Mouse (Mus musculus) liver, adult 2 months (tissue): ENCODE measurements around the gene Adamtsl3. TPM values are rescaled to one million over a fixed set of nuclear protein-coding genes. Genes with fewer than 3 reads are reported as not detected.

ENCODE experiments used
- DNase-seq: peaks from one replicate; pipeline ENCODE4 v3.0.0-alpha.2; 2011; ENCODE audit warnings: low read depth, low spot score; ENCODE audit errors: extremely low read depth
- H3K27ac ChIP-seq: fragments of 200-500 bp; replicated peaks from 2 replicates; pipeline ENCODE4 v1.5.1; 2012; ENCODE audit warnings: low read depth, mild to moderate bottlenecking, control low read depth, inconsistent platforms, low read length; ENCODE audit not compliant: insufficient read depth
- H3K27me3 ChIP-seq: fragments of 200-500 bp; 2 replicates; pipeline ENCODE4 v1.6.1; 2012; ENCODE audit warnings: mild to moderate bottlenecking, moderate library complexity, low read length, inconsistent platforms; ENCODE audit not compliant: control insufficient read depth, insufficient read depth
- H3K36me3 ChIP-seq: fragments of 200-500 bp; 2 replicates; pipeline ENCODE4 v1.6.1; 2012; ENCODE audit warnings: low read length, inconsistent platforms; ENCODE audit not compliant: control insufficient read depth, insufficient read depth
- H3K4me1 ChIP-seq: fragments of 200-500 bp; 2 replicates; pipeline ENCODE4 v1.6.1; 2011; ENCODE audit warnings: low read length; ENCODE audit not compliant: control insufficient read depth, insufficient read depth
- H3K4me3 ChIP-seq: fragments of 200-500 bp; 2 replicates; pipeline ENCODE4 v1.5.1; 2011; ENCODE audit warnings: low read depth, mild to moderate bottlenecking, control low read depth, low read length, moderate library complexity; ENCODE audit not compliant: insufficient read depth
- H3K79me2 ChIP-seq: fragments of 200-500 bp; 2 replicates; pipeline ENCODE4 v1.6.1; 2012; ENCODE audit warnings: inconsistent platforms, mild to moderate bottlenecking, low read length, moderate library complexity; ENCODE audit not compliant: control insufficient read depth, insufficient read depth
- H3K9ac ChIP-seq: fragments of 200-500 bp; 2 replicates; pipeline ENCODE4 v1.6.1; 2012; ENCODE audit warnings: low read depth, mild to moderate bottlenecking, control low read depth, inconsistent platforms, low read length
- CTCF ChIP-seq: fragments of 200-500 bp; IDR thresholded peaks from 2 replicates; pipeline ENCODE4 v1.5.1; 2011; ENCODE audit warnings: low read depth, low read length, control low read depth
- POLR2A ChIP-seq: fragments of 200-500 bp; IDR thresholded peaks from 2 replicates; pipeline ENCODE4 v1.6.1; 2011; ENCODE audit warnings: low read length, control low read depth; ENCODE audit not compliant: insufficient read depth; ENCODE audit errors: extremely low read depth
- WGBS: fragments of 180-500 bp; shearing (Covaris S2); methylation state at CpG from one replicate; pipeline ENCODE4 v1.1.7; 2018; 5-methylcytosine and 5-hydroxymethylcytosine counted together
- polyA plus RNA-seq: library from polyadenylated mRNA; depleted of rRNA; stranded (reverse); fragments of >200 nt; gene quantifications from 2 replicates; pipeline ENCODE4 v1.2.3, GENCODE M21; 2012
- total RNA-seq: library from RNA; depleted of rRNA; stranded (reverse); fragments of >200 nt; gene quantifications from 2 replicates; pipeline ENCODE4 v1.2.3, GENCODE M21; 2014

Gene Adamtsl3
- total and polyA plus RNA-seq, 2 experiments, result 0.09 to 0.11 TPM

GRCm38 (mm10) chr7:82531376-82531775, 195.9 kb downstream of the Adamtsl3 start:
- Histone ChIP-seq H3K4me3 (no peak overlapping the region), H3K27me3 (no peaks in the 10 kb centered on the region), H3K27ac (no peak overlapping the region), H3K9ac (no peak overlapping the region), H3K36me3 (no peaks in the 10 kb centered on the region), H3K79me2 (no peaks in the 10 kb centered on the region), H3K4me1 (no peaks in the 10 kb centered on the region)
- TF ChIP-seq POLR2A, result no peak
- TF ChIP-seq CTCF, result no peak
- 83% methylated on average over 7 of the region's 7 CpGs for WGBS
- DNase-seq, result no peak

- H3K4me3 ChIP-seq, result no peak overlapping the region
- WGBS, result 60% methylated on average over 4 of the region's 4 CpGs
These were observed 197.7 kb downstream of the Adamtsl3 start for GRCm38 (mm10) chr7:82533188-82533587.

GRCm38 (mm10) chr7:82533747-82534504, 198.4 kb downstream of the Adamtsl3 start:
- DNase-seq, result peak; percentile 8
- H3K79me2 ChIP-seq, result no peaks in the 10 kb centered on the region
- H3K9ac ChIP-seq, result no peak overlapping the region
- no peaks in the 10 kb centered on the region for H3K36me3 ChIP-seq
- no peaks in the 10 kb centered on the region for H3K4me1 ChIP-seq
- H3K4me3 ChIP-seq, result no peak overlapping the region
- no peaks in the 10 kb centered on the region for H3K27me3 ChIP-seq
- H3K27ac ChIP-seq, result no peak overlapping the region
- TF ChIP-seq POLR2A (no peak), CTCF (no peak)
- WGBS, result 75% methylated on average over 12 of the region's 12 CpGs

More at GRCm38 (mm10) chr7:82533188-82533587, 197.7 kb downstream of the Adamtsl3 start:
- no peak overlapping the region for H3K9ac ChIP-seq
- no peaks in the 10 kb centered on the region for H3K79me2 ChIP-seq
- H3K36me3 ChIP-seq, result no peaks in the 10 kb centered on the region
- TF ChIP-seq POLR2A (no peak), CTCF (no peak; the same call in 1 of the 2 replicates)
- DNase-seq, result peak; percentile 3
- no peak overlapping the region for H3K27ac ChIP-seq
- H3K27me3 ChIP-seq, result no peaks in the 10 kb centered on the region
- H3K4me1 ChIP-seq, result no peaks in the 10 kb centered on the region

GRCm38 (mm10) chr7:82544390-82544919, 209.0 kb downstream of the Adamtsl3 start:
- H3K27me3 ChIP-seq, result no peaks in the 10 kb centered on the region
- H3K4me1 ChIP-seq, result no peaks in the 10 kb centered on the region
- no peak overlapping the region for H3K27ac ChIP-seq
- TF ChIP-seq CTCF (no peak), POLR2A (no peak)
- H3K79me2 ChIP-seq, result no peaks in the 10 kb centered on the region
- 82% methylated on average over 6 of the region's 6 CpGs for WGBS
- no peak overlapping the region for H3K9ac ChIP-seq
- no peak for DNase-seq
- H3K4me3 ChIP-seq, result no peak overlapping the region
- no peaks in the 10 kb centered on the region for H3K36me3 ChIP-seq

- DNase-seq, result no peak
- H3K27me3 ChIP-seq, result no peaks in the 10 kb centered on the region
- H3K79me2 ChIP-seq, result no peaks in the 10 kb centered on the region
- no peak for TF ChIP-seq POLR2A
- TF ChIP-seq CTCF, result no peak
- H3K36me3 ChIP-seq, result no peaks in the 10 kb centered on the region
- no peak overlapping the region for H3K27ac ChIP-seq
- no peak overlapping the region for H3K4me3 ChIP-seq
- WGBS, result 87% methylated on average over 1 of the region's 1 CpGs
- 0 out of 2 replicates have a peak, but pooled peaks cover 3% of the 10 kb centered on the region for H3K4me1 ChIP-seq
- H3K9ac ChIP-seq, result no peak overlapping the region
These were observed 216.5 kb downstream of the Adamtsl3 start for GRCm38 (mm10) chr7:82552005-82552404.

- H3K79me2 ChIP-seq, result no peaks in the 10 kb centered on the region
- no peaks in the 10 kb centered on the region for H3K36me3 ChIP-seq
- TF ChIP-seq CTCF, result no peak
- no peak for TF ChIP-seq POLR2A
- no peak for DNase-seq
- no peak overlapping the region for H3K27ac ChIP-seq
- no peaks in the 10 kb centered on the region for H3K27me3 ChIP-seq
- no peak overlapping the region for H3K9ac ChIP-seq
- 0 out of 2 replicates have a peak, but pooled peaks cover 3% of the 10 kb centered on the region for H3K4me1 ChIP-seq
- no peak overlapping the region for H3K4me3 ChIP-seq
- 75% methylated on average over 5 of the region's 5 CpGs for WGBS
These were observed 220.3 kb downstream of the Adamtsl3 start for GRCm38 (mm10) chr7:82555803-82556202.
